Mouse (Mus musculus) bone marrow macrophage, adult 2 months (primary cell): Measurements from ENCODE around the gene Nipa2.

ENCODE experiments used
- CTCF ChIP-seq: IDR thresholded peaks from 2 replicates; pipeline ENCODE4 v1.5.1; 2012; ENCODE audit warnings: low read depth, mild to moderate bottlenecking, low read length, moderate library complexity
- POLR2A ChIP-seq: IDR thresholded peaks from 2 replicates; pipeline ENCODE4 v1.6.1; 2012; ENCODE audit warnings: mild to moderate bottlenecking, low read depth, low read length, borderline replicate concordance

GRCm38 (mm10) chr7:55982010-55982700 is 19.9 kb upstream of the Nipa2 start:
- TF ChIP-seq POLR2A (no peak), CTCF (no peak)
